Mouse (Mus musculus): ENCODE results near the gene Dusp6. TPM values are rescaled to one million over a fixed set of nuclear protein-coding genes. Genes with fewer than 3 reads are reported as not detected.

Gene Dusp6
- polyA plus RNA-seq, 1 experiment: 98.8 TPM

DNA sequence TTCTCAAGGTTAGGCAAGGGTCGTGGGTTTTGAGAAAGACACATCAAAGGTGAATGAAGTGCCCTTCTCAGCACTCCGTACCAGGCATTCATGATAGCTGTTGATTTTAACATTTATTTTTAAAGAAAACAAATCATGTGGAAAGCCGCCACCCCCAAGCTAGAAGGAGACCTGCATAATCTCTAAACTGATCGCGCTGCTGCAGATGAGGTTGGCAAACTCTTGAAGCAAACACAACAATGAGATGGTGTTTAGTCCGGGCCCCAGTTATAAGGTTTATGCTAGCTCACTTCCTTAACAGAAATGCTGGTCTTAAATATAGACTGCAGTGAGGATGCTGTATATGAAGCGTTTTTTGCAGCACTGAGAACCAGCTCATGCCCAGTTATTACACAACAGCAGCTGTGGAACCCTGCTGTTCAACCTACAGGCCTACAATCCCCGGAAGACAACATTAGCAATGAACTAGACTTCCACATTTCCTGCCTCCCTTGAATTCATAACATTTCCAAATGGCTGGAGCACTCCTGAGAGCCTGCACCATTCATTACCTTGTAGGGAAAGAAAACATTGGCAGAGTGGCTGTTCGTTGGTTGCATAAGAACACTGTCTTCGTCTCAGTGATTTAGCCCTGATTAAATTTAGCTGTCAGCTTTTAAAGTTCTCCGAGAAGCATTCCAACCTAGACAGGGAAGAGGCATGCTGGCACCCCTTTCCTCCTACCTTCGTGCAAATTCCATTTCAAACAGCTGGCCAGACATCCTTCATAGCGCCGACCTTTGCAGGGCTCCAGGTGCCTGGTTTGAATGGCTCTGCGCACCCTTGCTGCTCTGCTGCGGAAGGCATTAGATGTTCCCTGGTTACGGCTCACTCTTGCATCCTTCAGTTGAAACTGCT lies 34.8 kb upstream of the Dusp6 start:
- H3K27me3 ChIP-seq (ENCODE audit: control insufficient read depth, insufficient read depth, low read length): no peaks in the 10 kb centered on the region
- peak overlapping the region; percentile 66; the same call in 1 of the 2 replicates for H3K27ac ChIP-seq (ENCODE audit: insufficient read depth, low read depth, low read length)
- H3K4me1 ChIP-seq (ENCODE audit: control insufficient read depth, insufficient read depth, insufficient read length, low read length): peaks cover 21% of the 10 kb centered on the region
- no peaks in the 10 kb centered on the region for H3K36me3 ChIP-seq (ENCODE audit: control insufficient read depth, insufficient read depth, low read length)
- TF ChIP-seq POLR2A (IDR thresholded peaks at IDR 0.05; ENCODE audit: low read depth, low read length): no peak
- no peak for TF ChIP-seq CTCF (IDR thresholded peaks at IDR 0.05; ENCODE audit: extremely low read depth, insufficient read length, insufficient replicate concordance, low read depth, low read length)
- 73% methylated on average over 17 of the region's 17 CpGs for WGBS
- no peak overlapping the region for H3K4me3 ChIP-seq (ENCODE audit: low read depth, low read length)

- Histone ChIP-seq H3K36me3 (ENCODE audit: control insufficient read depth, insufficient read depth, low read length) (no peaks in the 10 kb centered on the region), H3K27ac (ENCODE audit: insufficient read depth, low read depth, low read length) (peak overlapping the region; percentile 20), H3K27me3 (ENCODE audit: control insufficient read depth, insufficient read depth, low read length) (no peaks in the 10 kb centered on the region), H3K4me1 (ENCODE audit: control insufficient read depth, insufficient read depth, insufficient read length, low read length) (peaks cover 25% of the 10 kb centered on the region), H3K4me3 (ENCODE audit: low read depth, low read length) (no peak overlapping the region)
- no peak for TF ChIP-seq CTCF (IDR thresholded peaks at IDR 0.05; ENCODE audit: extremely low read depth, insufficient read length, insufficient replicate concordance, low read depth, low read length)
- no peak for TF ChIP-seq POLR2A (IDR thresholded peaks at IDR 0.05; ENCODE audit: low read depth, low read length)
- WGBS: 18% methylated on average over 16 of the region's 16 CpGs
These were observed 33.9 kb upstream of the Dusp6 start for GRCm38 (mm10) chr10:99229031-99229684.

DNA sequence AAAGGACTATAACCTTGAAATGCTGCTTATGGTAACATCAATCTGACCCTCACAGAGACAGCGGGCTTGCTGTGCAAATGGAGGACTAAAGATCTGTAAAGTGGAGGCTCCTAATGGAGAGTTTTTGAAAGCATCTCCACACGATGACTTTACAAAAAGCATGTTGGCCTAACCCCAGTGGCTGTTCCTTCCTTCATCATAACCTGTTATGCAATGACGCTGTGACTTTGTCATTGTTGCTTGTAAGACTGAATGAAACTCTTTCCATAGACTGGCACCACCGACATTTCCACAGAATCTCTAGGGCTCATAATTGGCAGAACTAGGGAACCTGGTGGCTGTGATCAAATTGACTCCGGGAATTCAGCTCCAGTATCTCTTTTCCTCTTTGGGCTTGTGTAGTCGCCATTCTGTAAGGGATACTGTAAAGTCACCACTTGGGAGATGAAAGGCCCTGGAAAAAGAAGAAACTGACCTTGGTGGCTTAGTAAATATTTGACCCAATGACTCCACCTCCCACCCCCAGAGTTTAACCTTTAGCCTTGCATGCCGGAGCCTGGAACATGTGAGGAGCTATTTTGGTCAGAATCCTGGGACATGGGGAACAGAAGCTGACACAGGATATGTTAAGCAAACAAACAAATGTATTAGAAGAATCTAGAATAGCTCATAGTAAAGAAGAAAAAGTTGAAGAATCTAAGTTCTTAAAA lies 30.4 kb upstream of the Dusp6 start:
- peak overlapping the region; percentile 72 for H3K27ac ChIP-seq (ENCODE audit: insufficient read depth, low read depth, low read length)
- 54% methylated on average over 7 of the region's 7 CpGs for WGBS
- no peaks in the 10 kb centered on the region for H3K27me3 ChIP-seq (ENCODE audit: control insufficient read depth, insufficient read depth, low read length)
- no peak overlapping the region for H3K4me3 ChIP-seq (ENCODE audit: low read depth, low read length)
- TF ChIP-seq POLR2A (IDR thresholded peaks at IDR 0.05; ENCODE audit: low read depth, low read length) (no peak), CTCF (IDR thresholded peaks at IDR 0.05; ENCODE audit: extremely low read depth, insufficient read length, insufficient replicate concordance, low read depth, low read length) (no peak)
- H3K36me3 ChIP-seq (ENCODE audit: control insufficient read depth, insufficient read depth, low read length): no peaks in the 10 kb centered on the region
- H3K4me1 ChIP-seq (ENCODE audit: control insufficient read depth, insufficient read depth, insufficient read length, low read length): peaks cover 24% of the 10 kb centered on the region

DNA sequence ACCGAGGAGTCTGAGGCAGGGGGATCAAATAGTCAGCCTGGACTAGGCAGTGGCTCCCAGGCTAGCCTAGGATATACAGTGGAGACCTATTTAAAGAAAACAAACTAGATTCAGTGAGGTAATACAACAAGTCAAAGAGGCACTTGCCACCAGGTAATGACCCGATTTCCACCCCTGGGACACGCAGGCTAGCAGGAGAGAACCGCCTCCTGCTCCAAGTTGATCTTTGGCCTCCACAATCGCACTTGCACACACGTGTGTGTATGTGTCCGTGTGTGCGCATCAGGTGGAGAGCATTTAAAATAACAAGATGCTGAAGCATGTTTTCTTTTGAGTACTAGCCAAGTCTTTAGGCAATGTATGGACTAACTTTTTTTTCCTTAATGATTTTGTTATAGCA lies 28.7 kb upstream of the Dusp6 start:
- Histone ChIP-seq H3K36me3 (ENCODE audit: control insufficient read depth, insufficient read depth, low read length) (no peaks in the 10 kb centered on the region), H3K27me3 (ENCODE audit: control insufficient read depth, insufficient read depth, low read length) (no peaks in the 10 kb centered on the region), H3K4me1 (ENCODE audit: control insufficient read depth, insufficient read depth, insufficient read length, low read length) (peaks cover 19% of the 10 kb centered on the region; the same call in 1 of the 2 replicates), H3K4me3 (ENCODE audit: low read depth, low read length) (no peak overlapping the region), H3K27ac (ENCODE audit: insufficient read depth, low read depth, low read length) (peak overlapping the region; percentile 24; the same call in 1 of the 2 replicates)
- 78% methylated on average over 8 of the region's 8 CpGs for WGBS
- TF ChIP-seq CTCF (IDR thresholded peaks at IDR 0.05; ENCODE audit: extremely low read depth, insufficient read length, insufficient replicate concordance, low read depth, low read length) (no peak), POLR2A (IDR thresholded peaks at IDR 0.05; ENCODE audit: low read depth, low read length) (no peak)

- H3K27me3 ChIP-seq (ENCODE audit: control insufficient read depth, insufficient read depth, low read length): no peaks in the 10 kb centered on the region
- 91% methylated on average over 9 of the region's 9 CpGs for WGBS
- H3K4me3 ChIP-seq (ENCODE audit: low read depth, low read length): no peak overlapping the region
- TF ChIP-seq POLR2A (IDR thresholded peaks at IDR 0.05; ENCODE audit: low read depth, low read length): no peak
- no peak for TF ChIP-seq CTCF (IDR thresholded peaks at IDR 0.05; ENCODE audit: extremely low read depth, insufficient read length, insufficient replicate concordance, low read depth, low read length)
- H3K4me1 ChIP-seq (ENCODE audit: control insufficient read depth, insufficient read depth, insufficient read length, low read length): peaks cover 19% of the 10 kb centered on the region; the same call in 1 of the 2 replicates
- no peak overlapping the region for H3K27ac ChIP-seq (ENCODE audit: insufficient read depth, low read depth, low read length)
- H3K36me3 ChIP-seq (ENCODE audit: control insufficient read depth, insufficient read depth, low read length): no peaks in the 10 kb centered on the region
These were observed 27.9 kb upstream of the Dusp6 start for GRCm38 (mm10) chr10:99235081-99235480.

DNA sequence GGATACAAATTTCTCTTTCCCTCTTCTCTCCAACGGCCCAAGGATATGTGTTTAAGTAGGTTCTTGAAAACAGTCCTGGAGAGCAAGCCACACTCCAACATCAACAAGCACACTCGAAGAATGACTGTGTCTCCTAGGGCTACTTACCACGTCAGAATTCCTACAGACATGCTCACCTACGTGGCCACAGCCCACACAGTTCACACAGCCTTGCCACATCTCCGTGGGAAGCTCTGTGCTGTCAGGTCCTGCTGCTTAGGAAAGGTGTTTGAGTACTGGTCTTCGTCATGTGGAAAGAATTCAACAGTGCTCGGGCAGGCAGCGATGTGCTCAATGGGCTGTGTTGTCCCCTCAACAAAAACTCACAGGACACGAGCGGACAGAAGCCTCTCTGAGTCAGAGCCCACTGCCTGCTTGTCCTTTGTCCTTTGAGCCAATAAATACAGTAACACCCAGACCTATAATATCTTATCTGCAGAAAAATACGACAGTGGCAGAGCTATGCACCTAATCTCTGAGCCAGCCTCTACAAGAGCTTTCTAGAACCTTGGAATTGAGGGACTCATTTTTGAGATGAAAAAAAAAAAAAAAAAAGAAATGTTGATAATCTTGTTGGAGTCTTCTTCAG lies 25.7 kb upstream of the Dusp6 start:
- Histone ChIP-seq H3K27ac (ENCODE audit: insufficient read depth, low read depth, low read length) (peak overlapping the region; percentile 84), H3K27me3 (ENCODE audit: control insufficient read depth, insufficient read depth, low read length) (no peaks in the 10 kb centered on the region), H3K4me3 (ENCODE audit: low read depth, low read length) (peak overlapping the region; percentile 62), H3K4me1 (ENCODE audit: control insufficient read depth, insufficient read depth, insufficient read length, low read length) (peaks cover 19% of the 10 kb centered on the region; the same call in 1 of the 2 replicates), H3K36me3 (ENCODE audit: control insufficient read depth, insufficient read depth, low read length) (no peaks in the 10 kb centered on the region)
- WGBS: 30% methylated on average over 11 of the region's 11 CpGs
- TF ChIP-seq CTCF (IDR thresholded peaks at IDR 0.05; ENCODE audit: extremely low read depth, insufficient read length, insufficient replicate concordance, low read depth, low read length): no peak
- no peak for TF ChIP-seq POLR2A (IDR thresholded peaks at IDR 0.05; ENCODE audit: low read depth, low read length)
